Mouse (Mus musculus) limb, embryonic 13.5 days (tissue): ENCODE measurements around the gene Tmem30b. TPM values are rescaled to one million over a fixed set of nuclear protein-coding genes. Genes with fewer than 3 reads are reported as not detected.
A peak's percentile ranks its signal among the peaks of the same experiment; 100 is the strongest.
"Not testable (repeated sequence)": the region's sequence is repeated elsewhere in the genome, so short reads cannot be mapped to it uniquely, and the experiment has no call there.

Experiments used
- ATAC-seq: fragments of 200-750 bp; cut with Nextera tagmentation; 2 replicates; pipeline ENCODE4 v1.8.0; 2017; ENCODE audit warnings: low read depth, moderate number of reproducible peaks, moderate TSS enrichment; ENCODE audit not compliant: low FRiP score
- H3K27ac ChIP-seq: fragments of 300-500 bp; sonication (generic); 2 replicates; pipeline ENCODE4 v1.5.1; 2015; ENCODE audit warnings: inconsistent platforms, mild to moderate bottlenecking, moderate library complexity
- H3K27me3 ChIP-seq: fragments of 300-500 bp; sonication (generic); 2 replicates; pipeline ENCODE4 v1.6.1; 2015; ENCODE audit warnings: mild to moderate bottlenecking, inconsistent platforms
- H3K36me3 ChIP-seq: fragments of 300-500 bp; sonication (generic); 2 replicates; pipeline ENCODE4 v1.6.1; 2015; ENCODE audit warnings: inconsistent platforms, mild to moderate bottlenecking, moderate library complexity
- H3K4me1 ChIP-seq: fragments of 300-500 bp; sonication (generic); 2 replicates; pipeline ENCODE4 v1.6.1; 2015; ENCODE audit warnings: inconsistent platforms
- H3K4me2 ChIP-seq: fragments of 300-500 bp; sonication (generic); replicated peaks from 2 replicates; pipeline ENCODE4 v1.6.1; 2015; ENCODE audit warnings: inconsistent platforms, mild to moderate bottlenecking, moderate library complexity
- H3K4me3 ChIP-seq: fragments of 300-500 bp; sonication (generic); 2 replicates; pipeline ENCODE4 v1.5.1; 2015; ENCODE audit warnings: moderate library complexity, mild to moderate bottlenecking, inconsistent platforms
- H3K9ac ChIP-seq: fragments of 300-500 bp; sonication (generic); 2 replicates; pipeline ENCODE4 v1.6.1; 2015; ENCODE audit warnings: mild to moderate bottlenecking, inconsistent platforms
- H3K9me3 ChIP-seq: fragments of 300-500 bp; sonication (generic); 2 replicates; pipeline ENCODE4 v1.6.1; 2016; ENCODE audit warnings: inconsistent platforms
- WGBS: fragments of 180-500 bp; shearing (Covaris S2); methylation state at CpG from one replicate; pipeline ENCODE4 v1.1.7; 2015; 5-methylcytosine and 5-hydroxymethylcytosine counted together
- polyA plus RNA-seq: library from polyadenylated mRNA; unstranded; fragments of >200 nt; fragmentation: Nextera tagmentation; extraction: Ambion mirVana; gene quantifications from 2 replicates; pipeline ENCODE4 v1.2.1, GENCODE M21; 2015

Tmem30b gene
- polyA plus RNA-seq, 1 experiment from 2014 or later = 18.2 TPM

DNA sequence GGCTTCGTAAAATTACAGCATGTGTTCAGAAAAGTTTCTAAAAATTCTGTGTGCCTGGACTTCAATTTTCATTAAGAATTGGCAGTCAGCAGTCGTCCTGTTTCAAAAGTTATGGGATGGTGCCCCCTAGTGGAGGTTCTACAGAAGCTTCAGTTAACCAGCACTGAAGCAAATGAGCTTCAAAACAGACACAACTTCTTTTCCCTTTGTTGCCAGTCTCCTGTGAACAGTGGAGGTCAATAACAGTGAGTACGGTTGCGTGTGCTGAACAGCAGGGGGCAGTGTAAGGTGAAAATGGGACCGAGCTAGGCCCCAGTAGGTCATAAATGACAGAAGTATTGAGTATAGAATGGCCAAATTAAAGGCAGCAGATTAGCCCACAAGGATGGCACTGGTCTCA lies 8.0 kb upstream of the Tmem30b start:
- Histone ChIP-seq H3K4me3 (no peak overlapping the region), H3K9ac (no peak overlapping the region), H3K36me3 (no peaks in the 10 kb centered on the region), H3K27me3 (peaks cover 27% of the 10 kb centered on the region), H3K4me1 (peaks cover 10% of the 10 kb centered on the region), H3K4me2 (no peak overlapping the region), H3K27ac (no peak overlapping the region), H3K9me3 (no peaks in the 10 kb centered on the region)
- WGBS = 2% methylated on average over 5 of the region's 5 CpGs
- peak; percentile 49; the same call in 1 of the 2 replicates for ATAC-seq

DNA sequence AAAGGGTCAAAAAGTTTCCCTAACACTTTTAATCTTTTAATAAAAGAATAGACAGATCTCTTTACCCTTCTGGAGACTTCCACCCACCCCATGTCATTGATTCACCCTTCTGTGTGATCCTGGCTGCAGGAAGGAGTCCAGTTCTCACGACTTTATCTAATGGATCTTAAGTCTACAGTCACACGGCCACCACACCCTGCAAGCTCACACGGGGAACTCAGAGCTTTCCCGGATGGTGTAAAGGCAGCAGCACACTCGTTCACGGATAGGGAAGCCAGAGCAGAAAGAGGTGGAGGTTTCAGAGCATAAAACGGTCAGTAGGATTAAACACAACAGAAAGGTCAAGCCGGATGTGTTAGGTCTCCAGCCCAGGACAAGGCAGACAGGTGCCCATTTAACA lies 2.1 kb upstream of the Tmem30b start:
- Histone ChIP-seq H3K4me1 (peaks cover 46% of the 10 kb centered on the region), H3K36me3 (no peaks in the 10 kb centered on the region), H3K27ac (no peak overlapping the region), H3K4me2 (no peak overlapping the region), H3K27me3 (peaks cover 71% of the 10 kb centered on the region), H3K9me3 (no peaks in the 10 kb centered on the region), H3K4me3 (no peak overlapping the region), H3K9ac (no peak overlapping the region)
- ATAC-seq = no peak
- 51% methylated on average over 8 of the region's 8 CpGs for WGBS

DNA sequence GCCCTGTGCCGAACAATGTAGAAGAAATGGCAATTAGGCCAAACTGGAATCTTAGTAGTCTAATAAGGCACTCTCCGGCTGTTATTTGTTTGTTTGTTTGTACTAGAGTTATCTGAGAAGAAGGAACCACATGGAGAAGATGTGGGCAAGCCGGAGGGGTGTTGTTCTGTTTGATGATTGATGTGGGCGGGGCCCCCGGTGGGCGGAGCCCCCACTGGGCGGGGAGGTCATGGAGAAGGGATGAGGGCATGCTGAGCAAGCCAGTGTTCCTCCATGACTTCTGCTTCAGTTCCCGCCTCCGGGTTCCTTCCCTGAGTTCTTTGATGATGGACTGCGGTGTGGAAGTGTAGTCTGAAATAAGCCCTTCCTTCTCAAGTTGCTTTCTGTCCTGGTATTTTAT lies 1.5 kb upstream of the Tmem30b start:
- no peak overlapping the region for H3K4me2 ChIP-seq
- H3K27ac ChIP-seq = no peak overlapping the region
- H3K4me1 ChIP-seq = peaks cover 42% of the 10 kb centered on the region
- 31% methylated on average over 10 of the region's 10 CpGs for WGBS
- H3K9me3 ChIP-seq = no peaks in the 10 kb centered on the region
- H3K4me3 ChIP-seq = no peak overlapping the region
- peaks cover 77% of the 10 kb centered on the region for H3K27me3 ChIP-seq
- H3K36me3 ChIP-seq = no peaks in the 10 kb centered on the region
- no peak for ATAC-seq
- no peak overlapping the region for H3K9ac ChIP-seq

DNA sequence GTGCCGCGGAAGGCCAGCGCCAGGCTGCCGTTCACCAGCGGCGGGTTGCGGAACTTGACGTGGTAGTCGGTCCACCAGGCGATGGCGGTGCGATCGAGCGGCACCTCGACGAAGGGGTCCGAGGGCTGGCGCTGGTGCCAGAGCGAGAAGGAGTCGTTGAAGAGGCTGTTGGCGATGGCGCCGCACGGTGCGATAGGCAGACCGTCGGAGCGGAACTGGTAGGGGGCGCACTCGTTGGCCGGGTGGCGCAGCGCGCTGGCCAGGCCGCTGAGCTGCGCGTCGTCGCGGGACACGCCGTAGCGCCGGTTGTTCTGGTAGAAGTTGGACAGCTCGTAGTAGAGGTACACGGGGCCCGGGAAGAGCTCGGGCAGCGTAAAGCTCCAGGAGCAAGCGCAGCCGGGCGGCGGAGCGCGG lies 513 bp downstream of the Tmem30b start:
- peak overlapping the region; percentile 55 for H3K4me3 ChIP-seq
- H3K4me2 ChIP-seq = peak overlapping the region; percentile 80
- H3K27me3 ChIP-seq = peaks cover 84% of the 10 kb centered on the region
- no peaks in the 10 kb centered on the region for H3K36me3 ChIP-seq
- WGBS = under 1% methylated on average over 53 of the region's 55 CpGs
- ATAC-seq = peak; percentile 70
- peak overlapping the region; percentile 72 for H3K27ac ChIP-seq
- H3K4me1 ChIP-seq = peaks cover 53% of the 10 kb centered on the region
- peak overlapping the region; percentile 70 for H3K9ac ChIP-seq
- H3K9me3 ChIP-seq = no peaks in the 10 kb centered on the region

DNA sequence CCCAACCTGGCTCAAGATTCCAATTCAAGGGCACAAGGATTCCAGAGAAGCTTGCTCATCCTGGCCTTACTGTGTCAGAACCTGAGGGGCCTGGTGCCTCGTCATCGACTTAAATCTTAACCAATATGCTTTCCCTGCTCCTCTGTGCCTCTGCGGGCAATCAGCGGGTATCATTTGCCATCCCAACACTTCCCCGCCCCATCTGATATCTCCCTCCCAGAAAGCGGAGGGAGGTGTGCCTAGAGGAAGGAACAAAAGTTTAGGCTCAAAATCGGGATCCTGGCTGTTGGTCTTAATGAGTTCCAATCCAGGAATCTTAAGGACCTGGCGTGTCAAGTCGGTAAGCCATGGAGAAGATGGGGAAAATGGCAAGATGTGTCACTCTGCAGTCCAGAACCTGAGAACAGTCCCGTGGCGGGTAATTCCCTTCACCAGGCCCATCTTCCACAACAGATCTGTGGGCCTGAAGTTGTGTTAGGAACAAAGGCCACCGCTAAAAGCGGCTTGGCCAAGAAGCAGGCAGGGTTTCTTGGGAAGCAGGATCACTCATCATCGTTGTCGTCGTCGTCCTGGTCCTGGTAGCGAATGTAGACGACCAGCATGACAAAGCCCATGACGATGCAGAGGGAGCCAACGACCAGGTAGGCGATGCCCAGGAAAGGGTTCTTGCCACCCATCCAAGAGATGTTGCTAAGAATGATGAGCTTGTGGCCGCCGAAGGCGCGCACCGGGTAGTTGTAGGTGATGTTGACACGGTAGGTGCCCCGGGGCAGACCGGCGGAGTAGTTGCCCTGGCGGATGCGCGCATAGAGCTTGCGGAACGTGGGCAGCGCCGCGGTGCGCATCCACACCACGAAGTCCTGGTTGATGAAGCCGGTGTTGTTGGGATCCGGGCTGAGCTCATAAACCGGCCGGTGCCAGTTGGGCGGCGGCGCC lies 1.2 kb downstream of the Tmem30b start:
- H3K9me3 ChIP-seq = no peaks in the 10 kb centered on the region
- H3K27ac ChIP-seq = peak overlapping the region; percentile 48; the same call in 1 of the 2 replicates
- H3K4me3 ChIP-seq = peak overlapping the region; percentile 55
- H3K4me2 ChIP-seq = peak overlapping the region; percentile 80
- ATAC-seq = peak; percentile 10; the same call in 1 of the 2 replicates
- H3K27me3 ChIP-seq = peaks cover 77% of the 10 kb centered on the region
- WGBS = 12% methylated on average over 48 of the region's 48 CpGs
- H3K36me3 ChIP-seq = no peaks in the 10 kb centered on the region
- H3K4me1 ChIP-seq = peaks cover 53% of the 10 kb centered on the region
- H3K9ac ChIP-seq = peak overlapping the region; percentile 70

DNA sequence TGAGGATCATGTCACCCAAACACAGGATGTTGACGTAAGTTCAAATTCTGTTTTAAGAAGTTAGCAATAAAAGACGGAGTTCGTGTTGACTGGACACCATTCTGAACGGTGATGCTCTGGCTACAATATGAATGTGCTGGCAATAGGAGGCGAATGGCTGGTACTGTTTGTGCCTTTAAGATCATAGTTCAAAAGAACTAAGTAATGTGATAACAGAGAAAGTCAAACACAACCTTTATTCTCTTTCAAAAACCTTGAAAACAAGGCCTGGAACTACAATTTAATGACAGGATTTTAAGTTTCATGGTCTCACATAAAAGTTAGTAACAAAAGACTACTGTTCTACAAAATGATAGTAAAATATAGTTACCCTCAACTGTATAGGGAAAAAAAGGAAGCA lies 3.0 kb downstream of the Tmem30b start:
- H3K4me2 ChIP-seq = no peak overlapping the region

DNA sequence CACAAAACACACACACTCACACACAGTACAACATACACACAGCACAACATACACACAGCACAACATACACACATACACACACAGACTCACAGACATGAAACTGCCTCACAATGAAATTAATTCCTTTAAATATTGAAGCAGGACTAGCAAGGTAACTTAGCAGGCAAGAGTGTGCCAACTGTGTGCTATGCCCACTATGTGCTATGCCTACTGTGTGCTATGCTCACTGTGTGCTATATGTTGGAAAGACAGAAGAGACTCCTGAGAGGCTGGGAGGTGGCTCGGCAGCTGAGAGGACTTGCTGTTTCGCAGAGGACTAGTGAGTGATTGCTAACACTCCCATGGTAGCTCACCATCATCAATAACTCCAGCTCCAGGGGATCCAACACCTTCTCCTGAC lies 5.8 kb downstream of the Tmem30b start:
- no peak overlapping the region for H3K9ac ChIP-seq
- H3K4me3 ChIP-seq = no peak overlapping the region
- ATAC-seq = no peak
- H3K36me3 ChIP-seq = no peaks in the 10 kb centered on the region
- H3K4me1 ChIP-seq = peaks cover 47% of the 10 kb centered on the region
- WGBS = 77% methylated on average over 2 of the region's 2 CpGs
- H3K27me3 ChIP-seq = peaks cover 39% of the 10 kb centered on the region
- H3K9me3 ChIP-seq = no peaks in the 10 kb centered on the region
- no peak overlapping the region for H3K27ac ChIP-seq
- no peak overlapping the region for H3K4me2 ChIP-seq

More for the DNA sequence above, 3.0 kb downstream of the Tmem30b start:
- Histone ChIP-seq H3K4me3 (no peak overlapping the region), H3K9ac (no peak overlapping the region), H3K27ac (no peak overlapping the region), H3K36me3 (no peaks in the 10 kb centered on the region), H3K27me3 (peaks cover 62% of the 10 kb centered on the region), H3K4me1 (peaks cover 52% of the 10 kb centered on the region), H3K9me3 (no peaks in the 10 kb centered on the region)
- ATAC-seq = no peak
- 60% methylated on average over 5 of the region's 5 CpGs for WGBS

DNA sequence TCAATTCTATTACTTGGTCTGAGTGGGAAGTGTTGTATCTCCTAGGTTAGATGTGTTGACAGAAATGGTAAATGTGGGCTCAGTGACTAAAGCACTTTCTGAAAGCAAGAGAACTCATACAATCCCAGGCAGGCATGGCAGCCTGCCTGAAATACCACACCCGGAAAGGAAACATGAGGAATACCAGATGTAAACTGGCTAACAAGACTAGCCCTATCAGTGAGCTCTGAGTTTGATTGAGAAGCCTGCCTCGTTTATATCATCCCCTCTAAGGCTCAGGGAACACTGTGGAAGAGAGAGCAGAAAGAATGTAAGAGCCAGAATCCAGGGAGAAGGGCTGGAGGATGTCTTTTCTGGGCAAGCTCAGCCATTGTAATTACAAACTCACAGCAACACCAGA lies 7.0 kb downstream of the Tmem30b start:
- H3K4me2 ChIP-seq = peak overlapping the region; percentile 25; the same call in 1 of the 2 replicates
- no peak; the same call in 1 of the 2 replicates for ATAC-seq
- no peaks in the 10 kb centered on the region for H3K9me3 ChIP-seq
- no peak overlapping the region for H3K9ac ChIP-seq
- H3K27me3 ChIP-seq = peaks cover 27% of the 10 kb centered on the region
- peaks cover 35% of the 10 kb centered on the region for H3K4me1 ChIP-seq
- H3K36me3 ChIP-seq = no peaks in the 10 kb centered on the region
- H3K4me3 ChIP-seq = 0 out of 2 replicates have a peak overlapping the region, but pooled peaks have one; percentile 2
- H3K27ac ChIP-seq = no peak overlapping the region
- 12% methylated on average over 2 of the region's 2 CpGs for WGBS

DNA sequence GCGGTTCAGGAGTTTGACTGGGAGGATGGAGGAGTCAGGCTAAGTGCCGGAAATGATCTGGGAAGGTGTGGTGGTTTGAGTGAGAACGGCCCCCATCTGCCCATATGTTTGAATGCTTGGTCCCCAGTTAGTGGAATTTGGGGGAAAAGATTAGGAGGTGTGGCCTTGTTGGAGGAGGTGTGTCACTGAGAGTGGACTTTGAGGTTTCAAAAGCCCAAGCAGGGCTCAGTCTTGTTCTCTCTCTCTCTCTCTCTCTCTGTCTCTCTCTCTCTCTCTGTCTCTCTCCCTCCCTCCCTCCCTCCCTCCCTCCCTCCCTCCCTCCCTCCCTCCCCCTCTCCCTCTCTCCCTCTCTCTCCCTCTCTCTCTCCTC lies 8.1 kb downstream of the Tmem30b start:
- not testable (repeated sequence) for H3K9ac ChIP-seq, ATAC-seq, H3K4me3 ChIP-seq, H3K36me3 ChIP-seq, H3K9me3 ChIP-seq, H3K27ac ChIP-seq
- 49% methylated on average over 3 of the region's 3 CpGs for WGBS
- Histone ChIP-seq H3K4me2 (peak overlapping the region; percentile 32), H3K4me1 (peaks cover 35% of the 10 kb centered on the region), H3K27me3 (peaks cover 28% of the 10 kb centered on the region)

DNA sequence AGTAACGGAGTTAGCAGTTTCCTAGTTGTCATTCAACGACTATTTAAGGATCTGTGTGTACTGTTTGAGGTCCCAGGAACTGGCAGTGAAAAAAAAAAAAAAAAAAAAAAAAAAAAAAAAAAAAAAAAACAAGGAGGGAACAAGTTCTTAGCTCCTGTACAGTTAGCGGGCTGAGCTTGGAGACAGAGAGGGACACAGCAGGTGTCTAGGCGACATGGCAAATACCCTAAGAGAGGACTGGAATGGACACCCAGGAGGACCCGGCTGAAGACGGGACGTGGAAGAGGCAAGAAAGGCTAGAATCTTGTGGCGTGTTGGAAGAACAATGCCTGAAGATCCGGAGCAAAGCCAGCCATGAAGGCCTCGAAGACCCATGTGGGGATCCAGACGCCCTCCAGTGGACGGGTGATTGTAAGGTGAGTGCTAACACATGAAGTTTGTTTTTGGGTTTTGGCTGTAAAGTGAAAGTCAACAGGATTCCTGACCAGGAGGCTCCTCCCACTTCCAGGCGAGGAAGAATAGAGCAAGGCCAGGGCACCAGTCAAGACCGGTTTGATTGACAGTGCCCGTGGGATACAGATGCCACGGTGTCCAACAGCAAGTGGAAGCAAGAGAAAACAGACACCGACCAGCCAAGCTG lies 8.6 kb downstream of the Tmem30b start:
- Histone ChIP-seq H3K27me3 (peaks cover 27% of the 10 kb centered on the region), H3K4me3 (no peak overlapping the region), H3K27ac (no peak overlapping the region), H3K4me1 (peaks cover 35% of the 10 kb centered on the region), H3K9ac (no peak overlapping the region), H3K36me3 (no peaks in the 10 kb centered on the region), H3K9me3 (no peaks in the 10 kb centered on the region), H3K4me2 (peak overlapping the region; percentile 32)
- WGBS = 34% methylated on average over 17 of the region's 17 CpGs
- no peak for ATAC-seq

DNA sequence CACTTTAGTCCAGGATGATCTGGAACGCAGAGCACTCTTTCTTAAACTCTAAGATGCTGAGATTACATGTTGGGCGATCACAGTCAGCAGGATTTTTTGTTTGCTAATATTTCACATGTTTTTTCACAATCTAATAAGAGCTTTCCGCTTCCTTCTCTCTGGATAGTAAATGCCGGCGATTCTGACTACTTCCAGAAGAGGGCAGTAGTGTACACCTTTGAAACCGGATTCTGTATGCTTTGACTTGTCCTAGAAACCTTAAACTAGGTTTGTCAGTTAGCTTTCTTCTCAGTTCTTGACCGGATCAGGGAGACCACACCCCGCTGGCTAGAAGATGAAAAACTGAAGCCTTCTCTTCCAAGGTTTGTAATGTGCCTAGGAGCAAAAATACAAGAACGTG lies 11.6 kb downstream of the Tmem30b start:
- no peaks in the 10 kb centered on the region for H3K9me3 ChIP-seq
- 12% methylated on average over 9 of the region's 9 CpGs for WGBS
- no peaks in the 10 kb centered on the region for H3K36me3 ChIP-seq
- no peak overlapping the region for H3K9ac ChIP-seq
- ATAC-seq = no peak
- H3K27ac ChIP-seq = no peak overlapping the region
- no peak overlapping the region for H3K4me2 ChIP-seq
- peaks cover 30% of the 10 kb centered on the region for H3K27me3 ChIP-seq
- H3K4me3 ChIP-seq = no peak overlapping the region
- H3K4me1 ChIP-seq = peaks cover 34% of the 10 kb centered on the region

DNA sequence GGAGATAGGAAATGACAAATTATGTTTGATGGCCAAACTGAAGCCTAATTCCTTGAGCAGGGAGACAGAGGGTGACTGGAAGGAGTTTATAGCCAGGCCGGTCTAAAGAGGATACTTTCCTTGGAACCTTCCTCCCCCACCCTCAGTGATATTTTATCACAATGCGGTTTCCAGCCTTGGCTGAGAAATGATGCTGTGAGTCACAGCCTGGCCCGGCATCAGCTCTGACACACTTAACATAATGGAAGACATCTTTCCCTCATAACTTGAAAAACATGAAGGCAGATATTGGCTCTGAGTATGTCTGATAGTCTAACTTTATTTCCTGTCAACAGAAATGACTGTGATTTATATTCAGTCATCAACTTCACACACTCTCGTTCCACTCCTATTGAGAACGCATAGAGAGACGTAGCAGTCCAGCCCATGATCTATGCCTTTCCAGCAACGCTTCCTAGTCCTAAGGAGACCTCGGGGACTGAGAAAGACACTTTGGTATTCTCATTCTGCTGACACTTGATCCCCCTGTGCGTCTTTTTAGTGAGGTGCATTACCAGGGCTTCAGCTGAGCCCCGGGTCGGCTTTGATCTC lies 14.2 kb downstream of the Tmem30b start:
- ATAC-seq = peak; percentile 62; the same call in 1 of the 2 replicates
- Histone ChIP-seq H3K4me1 (peaks cover 30% of the 10 kb centered on the region), H3K9me3 (no peaks in the 10 kb centered on the region), H3K4me3 (no peak overlapping the region), H3K27me3 (peaks cover 48% of the 10 kb centered on the region), H3K27ac (no peak overlapping the region), H3K9ac (no peak overlapping the region), H3K36me3 (no peaks in the 10 kb centered on the region), H3K4me2 (no peak overlapping the region)
- WGBS = 32% methylated on average over 11 of the region's 11 CpGs
